Mouse (Mus musculus) lung, embryonic 14.5 days (tissue): ENCODE data around the gene Sox30. TPM values are rescaled to one million over a fixed set of nuclear protein-coding genes. Genes with fewer than 3 reads are reported as not detected.
A peak's percentile ranks its signal among the peaks of the same experiment; 100 is the strongest.

Source experiments
- ATAC-seq: fragments of 200-750 bp; cut with Nextera tagmentation; 2 replicates; pipeline ENCODE4 v1.8.0; 2017; ENCODE audit warnings: mild to moderate bottlenecking, moderate TSS enrichment, moderate library complexity; ENCODE audit not compliant: insufficient read depth
- DNase-seq: peaks from one replicate; pipeline ENCODE4 v3.0.0-alpha.2; 2015
- H3K27ac ChIP-seq: fragments of 300-500 bp; sonication (generic); 2 replicates; pipeline ENCODE4 v1.5.1; 2014; ENCODE audit warnings: low read depth, mild to moderate bottlenecking, moderate library complexity
- H3K27me3 ChIP-seq: fragments of 300-500 bp; sonication (generic); 2 replicates; pipeline ENCODE4 v1.6.1; 2014; ENCODE audit warnings: low read length, control low read depth; ENCODE audit not compliant: insufficient read depth
- H3K36me3 ChIP-seq: fragments of 300-500 bp; sonication (generic); 2 replicates; pipeline ENCODE4 v1.6.1; 2014; ENCODE audit warnings: control low read depth; ENCODE audit not compliant: insufficient read depth
- H3K4me1 ChIP-seq: fragments of 300-500 bp; sonication (generic); 2 replicates; pipeline ENCODE4 v1.6.1; 2014; ENCODE audit warnings: antibody characterized with exemption, control low read depth; ENCODE audit not compliant: insufficient read depth
- H3K4me2 ChIP-seq: fragments of 300-500 bp; sonication (generic); 2 replicates; pipeline ENCODE4 v1.6.1; 2014; ENCODE audit warnings: mild to moderate bottlenecking
- H3K4me3 ChIP-seq: fragments of 300-500 bp; sonication (generic); 2 replicates; pipeline ENCODE4 v1.5.1; 2014; ENCODE audit warnings: low read depth, low read length
- H3K9ac ChIP-seq: fragments of 300-500 bp; sonication (generic); 2 replicates; pipeline ENCODE4 v1.6.1; 2014
- H3K9me3 ChIP-seq: fragments of 300-500 bp; sonication (generic); 2 replicates; pipeline ENCODE4 v1.6.1; 2016; ENCODE audit warnings: low read depth, low read length, control low read depth
- CTCF ChIP-seq: IDR thresholded peaks from 2 replicates; pipeline ENCODE4 v1.5.1; 2016; ENCODE audit warnings: antibody characterized with exemption, low read depth
- WGBS: fragments of 180-500 bp; shearing (Covaris S2); extraction: QIAGEN DNeasy Blood & Tissue Kit; methylation state at CpG from one replicate; pipeline ENCODE4 v1.1.7; 2014; 5-methylcytosine and 5-hydroxymethylcytosine counted together
- polyA plus RNA-seq: library from polyadenylated mRNA; unstranded; fragments of >200 nt; fragmentation: Nextera tagmentation; extraction: Ambion mirVana; gene quantifications from 2 replicates; pipeline ENCODE4 v1.2.1, GENCODE M21; 2014

The Sox30 gene
- polyA plus RNA-seq, 1 experiment from 2014 or later = 0.09 TPM

GRCm38 (mm10) chr11:46016061-46016460, 36.0 kb downstream of the Sox30 start:
- Histone ChIP-seq H3K4me3 (no peak overlapping the region), H3K9ac (no peak overlapping the region), H3K4me1 (no peaks in the 10 kb centered on the region), H3K27me3 (no peaks in the 10 kb centered on the region), H3K9me3 (no peaks in the 10 kb centered on the region), H3K4me2 (no peak overlapping the region), H3K36me3 (no peaks in the 10 kb centered on the region), H3K27ac (no peak overlapping the region)
- DNase-seq (peak; percentile 95), ATAC-seq (no peak)
- WGBS = 18% methylated on average over 6 of the region's 6 CpGs
- TF ChIP-seq CTCF = peak; percentile 81

- no peak overlapping the region for H3K4me2 ChIP-seq
- H3K9ac ChIP-seq = no peak overlapping the region
- no peak for DNase-seq
- 59% methylated on average over 1 of the region's 1 CpGs for WGBS
- TF ChIP-seq CTCF = no peak
- no peak for ATAC-seq
- no peak overlapping the region for H3K27ac ChIP-seq
- no peaks in the 10 kb centered on the region for H3K4me1 ChIP-seq
- H3K36me3 ChIP-seq = no peaks in the 10 kb centered on the region
- no peaks in the 10 kb centered on the region for H3K9me3 ChIP-seq
- no peak overlapping the region for H3K4me3 ChIP-seq
- no peaks in the 10 kb centered on the region for H3K27me3 ChIP-seq
Observed at GRCm38 (mm10) chr11:46020246-46020645, 40.1 kb downstream of the Sox30 start.

GRCm38 (mm10) chr11:46021850-46022249, 41.7 kb downstream of the Sox30 start:
- Histone ChIP-seq H3K9me3 (no peaks in the 10 kb centered on the region), H3K4me3 (no peak overlapping the region), H3K4me2 (no peak overlapping the region), H3K27me3 (no peaks in the 10 kb centered on the region), H3K9ac (no peak overlapping the region), H3K4me1 (0 out of 2 replicates have a peak, but pooled peaks cover 2% of the 10 kb centered on the region), H3K27ac (no peak overlapping the region), H3K36me3 (no peaks in the 10 kb centered on the region)
- ATAC-seq = no peak
- DNase-seq = no peak
- TF ChIP-seq CTCF = no peak

GRCm38 (mm10) chr11:46022983-46023382, 42.9 kb downstream of the Sox30 start:
- Histone ChIP-seq H3K9me3 (no peaks in the 10 kb centered on the region), H3K27ac (no peak overlapping the region), H3K27me3 (no peaks in the 10 kb centered on the region), H3K4me3 (no peak overlapping the region), H3K4me2 (no peak overlapping the region), H3K36me3 (no peaks in the 10 kb centered on the region), H3K4me1 (0 out of 2 replicates have a peak, but pooled peaks cover 2% of the 10 kb centered on the region), H3K9ac (no peak overlapping the region)
- no peak for ATAC-seq
- TF ChIP-seq CTCF = no peak
- no peak for DNase-seq
- WGBS = 69% methylated on average over 6 of the region's 6 CpGs

GRCm38 (mm10) chr11:46025962-46026392, 45.9 kb downstream of the Sox30 start:
- peak; percentile 75; the same call in 1 of the 2 replicates for ATAC-seq
- H3K36me3 ChIP-seq = no peaks in the 10 kb centered on the region
- DNase-seq = peak; percentile 77

GRCm38 (mm10) chr11:46027952-46028814, 48.1 kb downstream of the Sox30 start:
- ATAC-seq (no peak), DNase-seq (no peak)
- Histone ChIP-seq H3K4me1 (0 out of 2 replicates have a peak, but pooled peaks cover 2% of the 10 kb centered on the region), H3K27me3 (no peaks in the 10 kb centered on the region), H3K4me3 (no peak overlapping the region), H3K36me3 (no peaks in the 10 kb centered on the region), H3K9ac (no peak overlapping the region), H3K4me2 (no peak overlapping the region), H3K27ac (no peak overlapping the region), H3K9me3 (no peaks in the 10 kb centered on the region)
- WGBS = 70% methylated on average over 6 of the region's 6 CpGs
- TF ChIP-seq CTCF = no peak

More at GRCm38 (mm10) chr11:46025962-46026392, 45.9 kb downstream of the Sox30 start:
- Histone ChIP-seq H3K9me3 (no peaks in the 10 kb centered on the region), H3K4me2 (no peak overlapping the region), H3K9ac (no peak overlapping the region), H3K27me3 (no peaks in the 10 kb centered on the region), H3K27ac (peak overlapping the region; percentile 1; the same call in 1 of the 2 replicates), H3K4me3 (no peak overlapping the region), H3K4me1 (0 out of 2 replicates have a peak, but pooled peaks cover 2% of the 10 kb centered on the region)
- 12% methylated on average over 7 of the region's 7 CpGs for WGBS
- no peak for TF ChIP-seq CTCF

GRCm38 (mm10) chr11:46029485-46029884, 49.4 kb downstream of the Sox30 start:
- no peak for ATAC-seq
- H3K9me3 ChIP-seq = no peaks in the 10 kb centered on the region
- 0 out of 2 replicates have a peak, but pooled peaks cover 2% of the 10 kb centered on the region for H3K4me1 ChIP-seq
- no peak for DNase-seq
- no peak overlapping the region for H3K9ac ChIP-seq
- H3K36me3 ChIP-seq = no peaks in the 10 kb centered on the region
- TF ChIP-seq CTCF = no peak
- 38% methylated on average over 2 of the region's 2 CpGs for WGBS
- H3K27ac ChIP-seq = no peak overlapping the region
- no peak overlapping the region for H3K4me3 ChIP-seq
- H3K27me3 ChIP-seq = no peaks in the 10 kb centered on the region
- no peak overlapping the region for H3K4me2 ChIP-seq
